Mouse (Mus musculus): ENCODE results near the gene Ascl1. TPM values are rescaled to one million over a fixed set of nuclear protein-coding genes. Genes with fewer than 3 reads are reported as not detected.

Ascl1 gene
- polyA plus RNA-seq, 1 experiment from 2014 or later: 94.5 TPM

DNA sequence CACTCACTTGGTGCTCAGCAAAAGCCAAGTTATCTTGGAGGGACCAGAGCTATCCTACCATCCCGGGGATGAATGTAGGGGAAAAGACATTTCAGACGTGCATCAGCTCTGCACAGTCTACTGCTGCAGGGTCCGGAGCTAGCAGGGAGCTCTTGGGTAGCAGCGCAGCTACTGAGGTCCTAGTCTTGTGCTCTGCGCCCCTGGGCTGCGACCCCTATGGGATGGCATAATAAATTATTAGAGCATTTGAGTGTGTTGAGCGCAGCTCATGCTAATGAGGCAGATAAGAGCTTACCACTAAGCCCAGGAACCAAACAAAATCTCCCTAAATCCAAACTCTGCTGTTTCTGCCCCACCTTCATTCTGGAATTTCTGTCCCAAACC, 8.2 kb upstream of the Ascl1 start:
- Histone ChIP-seq H3K36me3 (ENCODE audit: control insufficient read depth, insufficient read depth, low read length) (no peaks in the 10 kb centered on the region), H3K9ac (ENCODE audit: low read length) (peak overlapping the region; percentile 51), H3K4me2 (peak overlapping the region; percentile 48), H3K4me1 (ENCODE audit: control insufficient read depth, insufficient read depth, low read length) (peaks cover 33% of the 10 kb centered on the region), H3K9me3 (ENCODE audit: control insufficient read depth, low read length) (no peaks in the 10 kb centered on the region; the same call in 1 of the 2 replicates), H3K4me3 (ENCODE audit: low read depth, low read length) (peak overlapping the region; percentile 15), H3K27me3 (ENCODE audit: control insufficient read depth, insufficient read depth, low read length) (peaks cover 19% of the 10 kb centered on the region), H3K27ac (ENCODE audit: low read depth, low read length) (peak overlapping the region; percentile 76)
- WGBS: 7% methylated on average over 7 of the region's 7 CpGs
- DNase-seq (ENCODE audit: low spot score, missing footprints): peak; percentile 93
- ATAC-seq (ENCODE audit: low FRiP score): peak; percentile 57

DNA sequence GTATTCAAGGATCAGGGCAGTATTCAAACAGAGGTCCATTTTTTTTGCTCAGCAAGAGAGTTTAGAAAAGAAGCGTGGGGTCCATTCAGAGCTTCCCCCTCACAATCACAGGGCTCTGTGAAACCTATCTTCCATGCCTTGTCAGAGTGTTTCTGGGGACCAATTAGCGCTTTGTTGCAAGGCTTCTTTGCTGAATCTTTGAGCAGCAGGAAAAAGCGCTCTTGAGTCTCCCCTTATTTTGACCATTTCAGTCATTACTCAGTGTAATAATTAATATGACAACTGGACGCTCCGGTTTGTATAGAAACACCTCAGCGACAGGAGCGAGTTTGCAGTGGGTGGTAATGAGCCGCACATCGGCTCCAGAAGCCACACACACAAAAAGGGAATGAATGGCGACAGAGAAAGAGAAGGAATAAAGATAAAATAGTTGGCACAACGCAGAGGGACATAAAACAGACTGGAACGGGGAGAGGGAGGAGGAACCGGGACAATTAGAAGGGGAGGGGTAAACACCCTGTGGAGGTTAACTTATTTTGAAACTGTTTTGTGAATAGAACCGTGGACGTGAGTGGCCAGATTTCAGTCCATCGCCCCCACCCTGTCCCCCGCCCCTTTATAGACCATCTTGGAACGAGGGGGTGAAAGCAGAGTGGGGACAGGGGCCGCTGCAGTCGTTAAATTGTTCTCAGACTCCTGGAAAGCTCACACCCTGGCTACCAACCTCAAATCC, 7.6 kb upstream of the Ascl1 start:
- 8% methylated on average over 20 of the region's 20 CpGs for WGBS
- peak; percentile 91 for DNase-seq (ENCODE audit: low spot score, missing footprints)

DNA sequence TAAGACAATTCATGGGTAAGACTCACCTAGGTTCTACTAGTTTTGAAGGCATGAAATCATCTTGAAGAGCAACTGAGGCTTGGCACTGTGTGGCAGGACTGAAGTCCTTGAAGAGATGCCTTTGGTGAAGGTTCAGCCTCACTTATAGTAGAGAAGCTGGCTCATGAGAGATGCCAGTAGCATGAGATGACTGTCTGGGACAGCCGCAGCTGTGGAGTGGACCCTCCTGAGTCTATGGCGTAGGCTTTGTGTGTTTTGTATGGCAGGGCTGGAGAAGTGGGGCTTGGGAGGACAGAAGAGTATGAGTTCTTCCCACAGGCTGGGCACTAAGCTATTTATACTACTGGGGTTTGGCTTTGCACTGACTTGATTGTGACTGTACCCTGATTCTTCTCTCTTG, 3.6 kb upstream of the Ascl1 start:
- no peak for ATAC-seq (ENCODE audit: low FRiP score)
- Histone ChIP-seq H3K4me3 (ENCODE audit: low read depth, low read length) (no peak overlapping the region), H3K9ac (ENCODE audit: low read length) (no peak overlapping the region), H3K9me3 (ENCODE audit: control insufficient read depth, low read length) (no peaks in the 10 kb centered on the region; the same call in 1 of the 2 replicates), H3K36me3 (ENCODE audit: control insufficient read depth, insufficient read depth, low read length) (no peaks in the 10 kb centered on the region), H3K27ac (ENCODE audit: low read depth, low read length) (no peak overlapping the region), H3K27me3 (ENCODE audit: control insufficient read depth, insufficient read depth, low read length) (peaks cover 20% of the 10 kb centered on the region), H3K4me1 (ENCODE audit: control insufficient read depth, insufficient read depth, low read length) (peaks cover 34% of the 10 kb centered on the region), H3K4me2 (no peak overlapping the region)
- 81% methylated on average over 2 of the region's 2 CpGs for WGBS
- peak; percentile 75 for DNase-seq (ENCODE audit: low spot score, missing footprints)

More for the DNA sequence above, 7.6 kb upstream of the Ascl1 start:
- Histone ChIP-seq H3K4me3 (ENCODE audit: low read depth, low read length) (peak overlapping the region; percentile 15), H3K9ac (ENCODE audit: low read length) (peak overlapping the region; percentile 51), H3K27ac (ENCODE audit: low read depth, low read length) (peak overlapping the region; percentile 76), H3K9me3 (ENCODE audit: control insufficient read depth, low read length) (no peaks in the 10 kb centered on the region; the same call in 1 of the 2 replicates), H3K27me3 (ENCODE audit: control insufficient read depth, insufficient read depth, low read length) (peaks cover 19% of the 10 kb centered on the region), H3K4me1 (ENCODE audit: control insufficient read depth, insufficient read depth, low read length) (peaks cover 33% of the 10 kb centered on the region), H3K36me3 (ENCODE audit: control insufficient read depth, insufficient read depth, low read length) (no peaks in the 10 kb centered on the region), H3K4me2 (peak overlapping the region; percentile 48)
- peak; percentile 71 for ATAC-seq (ENCODE audit: low FRiP score)

DNA sequence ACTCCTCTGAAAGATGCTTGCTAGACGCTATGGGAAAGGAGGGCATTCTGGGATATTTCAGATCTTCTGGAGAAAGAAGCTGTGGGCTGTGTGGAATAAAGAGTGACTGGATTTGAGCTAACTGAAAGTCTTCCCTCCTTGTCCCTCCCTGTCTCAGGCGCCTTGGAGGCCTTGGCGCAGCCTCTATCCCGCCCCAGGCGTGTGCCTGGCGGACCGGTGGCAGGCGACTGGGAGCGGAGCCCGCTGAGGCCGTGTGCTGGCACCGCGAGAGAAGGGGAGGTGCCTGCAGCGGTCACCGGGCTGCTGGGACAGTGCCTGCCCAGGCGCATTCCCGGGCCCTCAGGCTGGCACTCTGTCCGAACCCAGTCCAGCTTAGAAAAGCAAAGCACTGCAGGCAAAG, 1.1 kb upstream of the Ascl1 start:
- H3K36me3 ChIP-seq (ENCODE audit: control insufficient read depth, insufficient read depth, low read length): no peaks in the 10 kb centered on the region
- no peaks in the 10 kb centered on the region; the same call in 1 of the 2 replicates for H3K9me3 ChIP-seq (ENCODE audit: control insufficient read depth, low read length)
- ATAC-seq (ENCODE audit: low FRiP score) (peak; percentile 10; the same call in 1 of the 2 replicates), DNase-seq (ENCODE audit: low spot score, missing footprints) (peak; percentile 92)
- H3K27me3 ChIP-seq (ENCODE audit: control insufficient read depth, insufficient read depth, low read length): peaks cover 20% of the 10 kb centered on the region
- H3K4me1 ChIP-seq (ENCODE audit: control insufficient read depth, insufficient read depth, low read length): peaks cover 20% of the 10 kb centered on the region
- H3K4me3 ChIP-seq (ENCODE audit: low read depth, low read length): peak overlapping the region; percentile 94
- peak overlapping the region; percentile 96; the same call in 1 of the 2 replicates for H3K27ac ChIP-seq (ENCODE audit: low read depth, low read length)
- peak overlapping the region; percentile 99 for H3K9ac ChIP-seq (ENCODE audit: low read length)
- peak overlapping the region; percentile 41 for H3K4me2 ChIP-seq
- 2% methylated on average over 18 of the region's 18 CpGs for WGBS

DNA sequence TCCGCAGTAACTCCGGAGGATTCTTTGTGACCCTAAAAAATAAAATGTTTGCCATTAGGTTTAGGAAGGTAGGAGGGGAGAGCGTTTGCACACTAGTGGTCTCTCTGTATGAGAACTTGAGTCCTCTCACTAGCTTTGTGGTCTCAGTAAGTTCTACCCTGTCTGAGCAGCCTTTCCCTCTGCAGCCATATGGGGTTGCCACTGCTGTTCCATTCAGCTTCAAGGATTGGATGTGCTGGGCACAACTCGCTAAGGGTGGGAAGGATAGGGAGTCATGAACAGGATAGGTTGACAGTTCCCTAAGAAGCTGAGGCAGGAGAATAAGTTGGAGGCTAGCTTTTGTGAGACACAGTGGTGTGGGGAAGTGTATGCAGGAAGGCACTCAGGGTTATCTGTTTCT, 716 bp upstream of the Ascl1 start:
- Histone ChIP-seq H3K4me2 (peak overlapping the region; percentile 41), H3K4me3 (ENCODE audit: low read depth, low read length) (peak overlapping the region; percentile 94), H3K9ac (ENCODE audit: low read length) (peak overlapping the region; percentile 99), H3K36me3 (ENCODE audit: control insufficient read depth, insufficient read depth, low read length) (no peaks in the 10 kb centered on the region), H3K27me3 (ENCODE audit: control insufficient read depth, insufficient read depth, low read length) (peaks cover 20% of the 10 kb centered on the region), H3K27ac (ENCODE audit: low read depth, low read length) (peak overlapping the region; percentile 96; the same call in 1 of the 2 replicates), H3K9me3 (ENCODE audit: control insufficient read depth, low read length) (no peaks in the 10 kb centered on the region; the same call in 1 of the 2 replicates), H3K4me1 (ENCODE audit: control insufficient read depth, insufficient read depth, low read length) (peaks cover 24% of the 10 kb centered on the region)
- DNase-seq (ENCODE audit: low spot score, missing footprints): peak; percentile 96
- 0% methylated on average over 4 of the region's 4 CpGs for WGBS
- ATAC-seq (ENCODE audit: low FRiP score): no peak

DNA sequence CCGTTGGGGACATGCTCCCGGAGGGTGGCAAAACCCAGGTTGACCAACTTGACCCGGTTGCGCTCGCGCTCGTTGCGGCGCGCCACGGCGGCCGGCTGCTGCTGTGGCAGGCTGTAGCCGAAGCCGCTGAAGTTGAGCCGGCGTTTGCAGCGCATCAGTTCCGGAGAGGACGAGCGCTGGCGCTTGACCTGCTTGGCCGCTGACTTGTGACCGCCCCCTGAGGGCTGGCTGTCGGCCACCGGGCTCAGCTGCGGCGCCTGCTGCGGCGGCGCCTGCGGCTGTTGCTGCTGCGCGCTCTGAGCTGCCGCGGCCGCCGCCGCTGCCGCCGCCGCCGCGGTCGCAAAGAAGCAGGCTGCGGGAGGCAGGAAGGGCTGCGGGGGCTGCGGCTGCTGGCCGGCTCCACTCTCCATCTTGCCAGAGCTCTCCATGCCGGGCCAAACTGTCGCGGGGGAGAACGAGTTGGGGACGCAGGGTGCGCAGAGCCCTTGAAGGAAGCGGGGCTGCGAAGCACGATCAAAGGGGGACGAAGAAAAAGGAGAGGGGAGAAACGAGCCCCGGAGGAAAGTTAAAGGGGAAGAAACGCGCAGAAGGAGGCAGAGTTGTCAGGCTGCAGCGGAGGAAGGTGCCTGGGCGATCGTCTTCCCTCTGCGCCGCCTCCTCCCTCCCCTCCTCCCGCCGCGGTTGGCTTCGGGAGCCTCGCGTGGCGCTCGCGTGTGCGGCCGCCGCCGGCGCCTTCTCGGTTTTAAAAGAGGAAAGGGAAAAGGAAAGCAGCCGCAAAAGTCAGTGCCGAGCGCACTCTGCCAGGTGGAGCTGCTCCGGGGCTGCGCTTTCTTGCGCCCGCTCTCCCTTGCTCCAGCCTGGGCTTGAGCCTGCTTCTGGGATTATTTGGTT, 554 bp downstream of the Ascl1 start:
- WGBS: under 1% methylated on average over 84 of the region's 90 CpGs
- H3K4me3 ChIP-seq (ENCODE audit: low read depth, low read length): peak overlapping the region; percentile 94
- peak overlapping the region; percentile 99 for H3K9ac ChIP-seq (ENCODE audit: low read length)
- H3K9me3 ChIP-seq (ENCODE audit: control insufficient read depth, low read length): no peaks in the 10 kb centered on the region; the same call in 1 of the 2 replicates
- peak overlapping the region; percentile 96 for H3K27ac ChIP-seq (ENCODE audit: low read depth, low read length)
- peaks cover 15% of the 10 kb centered on the region for H3K27me3 ChIP-seq (ENCODE audit: control insufficient read depth, insufficient read depth, low read length)
- DNase-seq (ENCODE audit: low spot score, missing footprints): peak; percentile 98
- H3K36me3 ChIP-seq (ENCODE audit: control insufficient read depth, insufficient read depth, low read length): no peaks in the 10 kb centered on the region
- ATAC-seq (ENCODE audit: low FRiP score): peak; percentile 5; the same call in 1 of the 2 replicates
- peak overlapping the region; percentile 41 for H3K4me2 ChIP-seq
- peaks cover 31% of the 10 kb centered on the region for H3K4me1 ChIP-seq (ENCODE audit: control insufficient read depth, insufficient read depth, low read length)

DNA sequence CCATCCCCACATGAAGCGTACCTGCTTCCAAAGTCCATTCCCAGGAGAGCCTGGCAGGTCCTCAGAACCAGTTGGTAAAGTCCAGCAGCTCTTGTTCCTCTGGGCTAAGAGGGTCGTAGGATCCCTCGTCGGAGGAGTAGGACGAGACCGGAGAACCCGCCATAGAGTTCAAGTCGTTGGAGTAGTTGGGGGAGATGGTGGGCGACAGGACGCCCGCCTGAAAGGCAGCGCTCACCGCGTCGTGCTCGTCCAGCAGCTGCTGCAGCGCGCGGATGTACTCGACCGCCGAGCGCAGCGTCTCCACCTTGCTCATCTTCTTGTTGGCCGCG, 1.2 kb downstream of the Ascl1 start:
- ATAC-seq (ENCODE audit: low FRiP score) (no peak), DNase-seq (ENCODE audit: low spot score, missing footprints) (no peak)
- peak overlapping the region; percentile 96 for H3K27ac ChIP-seq (ENCODE audit: low read depth, low read length)
- no peaks in the 10 kb centered on the region for H3K36me3 ChIP-seq (ENCODE audit: control insufficient read depth, insufficient read depth, low read length)
- H3K4me3 ChIP-seq (ENCODE audit: low read depth, low read length): peak overlapping the region; percentile 94
- no peaks in the 10 kb centered on the region for H3K9me3 ChIP-seq (ENCODE audit: control insufficient read depth, low read length)
- peaks cover 15% of the 10 kb centered on the region for H3K27me3 ChIP-seq (ENCODE audit: control insufficient read depth, insufficient read depth, low read length)
- peaks cover 37% of the 10 kb centered on the region for H3K4me1 ChIP-seq (ENCODE audit: control insufficient read depth, insufficient read depth, low read length)
- under 1% methylated on average over 26 of the region's 26 CpGs for WGBS
- H3K4me2 ChIP-seq: peak overlapping the region; percentile 41
- H3K9ac ChIP-seq (ENCODE audit: low read length): peak overlapping the region; percentile 99

DNA sequence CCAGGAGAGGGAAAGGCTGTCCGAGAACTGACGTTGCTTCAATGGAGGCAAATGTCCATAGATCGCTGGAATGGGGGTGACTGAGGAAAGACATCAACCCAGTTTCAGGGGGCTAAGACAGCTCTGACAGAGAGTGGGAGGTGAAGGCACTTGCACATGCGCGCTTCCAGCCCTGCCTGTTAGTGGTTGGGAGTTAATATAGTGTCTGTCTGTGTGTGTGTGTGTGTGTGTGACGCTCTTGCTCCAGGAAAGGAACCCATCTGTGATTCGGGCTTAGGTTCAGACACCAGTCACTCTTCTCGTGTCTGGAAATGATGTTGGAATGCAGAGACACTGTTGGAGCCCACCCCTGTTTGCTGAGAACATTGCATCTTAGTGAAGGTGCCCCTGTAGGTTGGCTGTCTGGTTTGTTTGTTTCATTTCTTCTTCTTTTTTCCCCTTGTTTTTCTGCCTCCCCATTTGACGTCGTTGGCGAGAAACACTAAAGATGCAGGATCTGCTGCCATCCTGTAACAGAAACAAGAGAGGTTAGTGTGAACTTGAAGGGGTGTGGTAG, 1.9 kb downstream of the Ascl1 start:
- peak overlapping the region; percentile 94 for H3K4me3 ChIP-seq (ENCODE audit: low read depth, low read length)
- peak overlapping the region; percentile 99 for H3K9ac ChIP-seq (ENCODE audit: low read length)
- peak; percentile 92 for DNase-seq (ENCODE audit: low spot score, missing footprints)
- peaks cover 9% of the 10 kb centered on the region for H3K27me3 ChIP-seq (ENCODE audit: control insufficient read depth, insufficient read depth, low read length)
- ATAC-seq (ENCODE audit: low FRiP score): no peak
- peak overlapping the region; percentile 41 for H3K4me2 ChIP-seq
- peaks cover 39% of the 10 kb centered on the region for H3K4me1 ChIP-seq (ENCODE audit: control insufficient read depth, insufficient read depth, low read length)
- peak overlapping the region; percentile 96 for H3K27ac ChIP-seq (ENCODE audit: low read depth, low read length)
- H3K36me3 ChIP-seq (ENCODE audit: control insufficient read depth, insufficient read depth, low read length): no peaks in the 10 kb centered on the region
- under 1% methylated on average over 11 of the region's 11 CpGs for WGBS
- H3K9me3 ChIP-seq (ENCODE audit: control insufficient read depth, low read length): no peaks in the 10 kb centered on the region
